Mouse (Mus musculus): ENCODE data around the gene Olfr523. TPM values are rescaled to one million over a fixed set of nuclear protein-coding genes. Genes with fewer than 3 reads are reported as not detected.
A peak's percentile ranks its signal among the peaks of the same experiment; 100 is the strongest.

Olfr523 gene
- polyA plus RNA-seq, 1 experiment from 2014 or later = not detected

- no peak overlapping the region for H3K4me3 ChIP-seq
- no peaks in the 10 kb centered on the region for H3K36me3 ChIP-seq
- 4% methylated on average over 14 of the region's 14 CpGs for WGBS
- no peak overlapping the region for H3K9ac ChIP-seq
- no peaks in the 10 kb centered on the region for H3K27me3 ChIP-seq
- no peak overlapping the region for H3K27ac ChIP-seq
- no peak for ATAC-seq (ENCODE audit: borderline replicate concordance, extremely low read depth, low FRiP score, low TSS enrichment)
- no peak overlapping the region for H3K4me2 ChIP-seq
- H3K9me3 ChIP-seq = no peaks in the 10 kb centered on the region
- H3K4me1 ChIP-seq = peaks cover 4% of the 10 kb centered on the region
Observed at GRCm38 (mm10) chr7:140141350-140141749, 31.7 kb upstream of the Olfr523 start.

- Histone ChIP-seq H3K4me3 (no peak overlapping the region), H3K27me3 (no peaks in the 10 kb centered on the region), H3K27ac (no peak overlapping the region), H3K36me3 (no peaks in the 10 kb centered on the region), H3K9ac (no peak overlapping the region), H3K9me3 (no peaks in the 10 kb centered on the region), H3K4me2 (no peak overlapping the region), H3K4me1 (no peaks in the 10 kb centered on the region)
- no peak for ATAC-seq (ENCODE audit: borderline replicate concordance, extremely low read depth, low FRiP score, low TSS enrichment)
- 67% methylated on average over 4 of the region's 4 CpGs for WGBS
Observed at GRCm38 (mm10) chr7:140144550-140144949, 28.5 kb upstream of the Olfr523 start.

DNA sequence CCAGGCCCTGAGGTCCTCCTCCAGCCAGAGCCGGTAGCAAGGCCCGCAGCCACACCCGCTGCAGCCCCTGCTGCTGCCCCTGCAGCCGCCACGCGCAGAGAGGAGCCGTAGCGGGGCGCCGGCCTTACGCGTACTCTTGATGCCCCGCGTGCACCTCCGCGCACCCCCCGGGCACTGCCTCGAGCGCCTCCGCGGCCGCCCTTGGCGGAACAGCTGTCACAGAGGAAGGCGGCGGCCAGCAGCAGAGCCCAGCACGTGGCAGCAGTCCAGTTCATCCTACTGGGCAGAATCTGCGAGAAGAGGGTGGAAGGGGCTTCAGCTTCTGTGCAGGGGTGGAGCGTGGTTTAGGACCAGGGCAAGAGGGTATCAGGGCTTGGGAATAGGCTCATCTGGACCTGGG is 19.6 kb upstream of the Olfr523 start:
- peak; percentile 39; the same call in 1 of the 2 replicates for ATAC-seq (ENCODE audit: borderline replicate concordance, extremely low read depth, low FRiP score, low TSS enrichment)

DNA sequence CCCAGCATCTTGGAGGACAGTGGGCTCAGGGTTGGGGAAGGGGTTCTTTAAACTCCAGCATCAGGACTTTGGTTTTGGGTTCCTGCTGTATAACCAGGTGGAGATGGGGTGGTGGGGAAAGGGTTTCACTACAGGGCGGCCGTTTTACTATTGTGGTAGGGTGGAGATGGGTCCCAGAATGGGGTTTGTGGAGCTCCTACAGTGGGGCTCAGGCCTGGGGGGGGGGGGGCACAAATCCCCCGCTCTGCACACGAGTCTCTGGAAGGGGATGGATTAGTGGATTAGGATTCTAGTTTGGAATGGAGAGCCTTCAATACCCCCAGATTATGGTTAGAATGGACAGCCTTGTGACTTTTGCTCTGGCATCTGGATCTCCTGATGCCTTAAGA is 19.2 kb upstream of the Olfr523 start:
- no peak for ATAC-seq (ENCODE audit: borderline replicate concordance, extremely low read depth, low FRiP score, low TSS enrichment)
- H3K4me2 ChIP-seq = peak overlapping the region; percentile 42; the same call in 1 of the 2 replicates

More for the DNA sequence above, 19.6 kb upstream of the Olfr523 start:
- Histone ChIP-seq H3K27me3 (peaks cover 44% of the 10 kb centered on the region), H3K9ac (no peak overlapping the region), H3K36me3 (no peaks in the 10 kb centered on the region), H3K27ac (no peak overlapping the region), H3K4me2 (peak overlapping the region; percentile 48), H3K4me3 (peak overlapping the region; percentile 21; the same call in 1 of the 2 replicates), H3K9me3 (no peaks in the 10 kb centered on the region), H3K4me1 (peaks cover 6% of the 10 kb centered on the region; the same call in 1 of the 2 replicates)
- WGBS = 3% methylated on average over 28 of the region's 28 CpGs

GRCm38 (mm10) chr7:140154218-140154927 is 18.6 kb upstream of the Olfr523 start, which contains the start of gene Sprn:
TSS of gene Sprn (minus strand) at chr7:140154877.
- ATAC-seq (ENCODE audit: borderline replicate concordance, extremely low read depth, low FRiP score, low TSS enrichment) = peak; percentile 25; the same call in 1 of the 2 replicates
- Histone ChIP-seq H3K27ac (no peak within 1 kb of the TSS), H3K4me1 (peaks cover 6% of the 10 kb centered on the region; the same call in 1 of the 2 replicates), H3K9me3 (no peaks in the 10 kb centered on the region), H3K4me2 (peak within 1 kb of the TSS; percentile 42), H3K27me3 (peaks cover 44% of the 10 kb centered on the region), H3K4me3 (0 out of 2 replicates have a peak within 1 kb of the TSS, but pooled peaks have one; percentile 16), H3K36me3 (no peaks in the 10 kb centered on the region), H3K9ac (no peak within 1 kb of the TSS)
- 6% methylated on average over 28 of the region's 28 CpGs for WGBS

More for the DNA sequence above, 19.2 kb upstream of the Olfr523 start:
- 42% methylated on average over 4 of the region's 4 CpGs for WGBS
- no peak overlapping the region for H3K27ac ChIP-seq
- H3K36me3 ChIP-seq = no peaks in the 10 kb centered on the region
- no peak overlapping the region for H3K9ac ChIP-seq
- peaks cover 6% of the 10 kb centered on the region; the same call in 1 of the 2 replicates for H3K4me1 ChIP-seq
- H3K9me3 ChIP-seq = no peaks in the 10 kb centered on the region
- H3K27me3 ChIP-seq = peaks cover 44% of the 10 kb centered on the region
- H3K4me3 ChIP-seq = no peak overlapping the region

GRCm38 (mm10) chr7:140160363-140160762 is 12.7 kb upstream of the Olfr523 start:
- no peak overlapping the region for H3K27ac ChIP-seq
- WGBS = 78% methylated on average over 3 of the region's 3 CpGs
- no peaks in the 10 kb centered on the region for H3K4me1 ChIP-seq
- no peaks in the 10 kb centered on the region for H3K36me3 ChIP-seq
- no peak overlapping the region for H3K4me3 ChIP-seq
- no peak overlapping the region for H3K4me2 ChIP-seq
- H3K9me3 ChIP-seq = no peaks in the 10 kb centered on the region
- ATAC-seq (ENCODE audit: borderline replicate concordance, extremely low read depth, low FRiP score, low TSS enrichment) = no peak
- H3K27me3 ChIP-seq = peaks cover 6% of the 10 kb centered on the region
- H3K9ac ChIP-seq = no peak overlapping the region

DNA sequence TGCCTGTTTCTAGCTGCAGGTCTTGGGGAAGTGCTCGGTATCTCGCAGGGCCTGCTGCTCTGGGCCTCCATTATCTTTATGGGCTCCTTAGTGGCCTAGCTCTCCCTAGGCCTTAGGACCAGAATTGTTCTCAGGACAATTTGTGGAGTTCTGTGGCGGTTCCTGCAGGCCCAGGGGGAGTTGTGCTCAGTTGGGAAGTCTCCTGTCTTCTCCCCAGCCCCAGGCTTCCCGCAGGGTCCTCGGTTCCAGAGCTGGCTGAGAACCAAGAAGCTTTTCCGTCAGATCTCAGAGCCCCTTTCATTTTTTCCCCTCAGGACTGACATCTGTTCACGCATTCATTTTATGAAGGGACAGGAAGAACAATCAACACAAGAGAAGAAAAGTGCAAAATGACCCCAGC is 8.4 kb upstream of the Olfr523 start, which contains the start of gene Olfr522:
Olfr522 (minus strand) TSS at position 101 of the 400 bp plus-strand sequence.
- Histone ChIP-seq H3K27ac (no peak within 1 kb of the TSS), H3K27me3 (no peaks in the 10 kb centered on the region), H3K4me2 (no peak within 1 kb of the TSS), H3K4me3 (no peak within 1 kb of the TSS), H3K36me3 (no peaks in the 10 kb centered on the region), H3K9ac (no peak within 1 kb of the TSS), H3K9me3 (no peaks in the 10 kb centered on the region), H3K4me1 (no peaks in the 10 kb centered on the region)
- no peak for ATAC-seq (ENCODE audit: borderline replicate concordance, extremely low read depth, low FRiP score, low TSS enrichment)
- WGBS = 67% methylated on average over 7 of the region's 7 CpGs

DNA sequence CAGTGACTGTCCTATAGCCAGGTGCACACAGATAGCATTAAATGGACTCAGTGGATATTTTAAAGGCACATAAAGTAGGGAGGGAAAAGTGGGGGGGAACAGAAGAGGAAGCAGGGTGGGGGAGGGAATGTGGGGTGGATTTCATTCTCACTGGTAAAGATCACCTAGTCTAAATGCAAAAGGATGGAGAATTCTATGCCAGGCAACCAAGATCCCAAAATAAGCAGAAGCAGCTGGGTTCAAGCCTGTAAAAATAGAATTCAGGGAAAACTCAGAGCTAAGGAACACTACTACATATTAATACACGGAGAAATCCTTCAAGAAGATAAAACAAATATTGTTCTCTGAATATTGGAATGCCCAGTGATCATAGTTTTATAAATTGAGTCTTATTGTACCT is 5.1 kb upstream of the Olfr523 start:
- Histone ChIP-seq H3K9ac (no peak overlapping the region), H3K36me3 (no peaks in the 10 kb centered on the region), H3K27me3 (no peaks in the 10 kb centered on the region), H3K4me2 (no peak overlapping the region), H3K4me1 (no peaks in the 10 kb centered on the region), H3K27ac (no peak overlapping the region), H3K9me3 (no peaks in the 10 kb centered on the region), H3K4me3 (no peak overlapping the region)
- 67% methylated on average over 1 of the region's 1 CpGs for WGBS
- ATAC-seq (ENCODE audit: borderline replicate concordance, extremely low read depth, low FRiP score, low TSS enrichment) = no peak

GRCm38 (mm10) chr7:140169386-140169785 is 3.6 kb upstream of the Olfr523 start:
- H3K27me3 ChIP-seq = no peaks in the 10 kb centered on the region
- no peaks in the 10 kb centered on the region for H3K4me1 ChIP-seq
- H3K9ac ChIP-seq = no peak overlapping the region
- H3K36me3 ChIP-seq = no peaks in the 10 kb centered on the region
- H3K27ac ChIP-seq = no peak overlapping the region
- no peak for ATAC-seq (ENCODE audit: borderline replicate concordance, extremely low read depth, low FRiP score, low TSS enrichment)
- no peak overlapping the region for H3K4me2 ChIP-seq
- 52% methylated on average over 4 of the region's 4 CpGs for WGBS
- no peak overlapping the region for H3K4me3 ChIP-seq
- no peaks in the 10 kb centered on the region for H3K9me3 ChIP-seq

DNA sequence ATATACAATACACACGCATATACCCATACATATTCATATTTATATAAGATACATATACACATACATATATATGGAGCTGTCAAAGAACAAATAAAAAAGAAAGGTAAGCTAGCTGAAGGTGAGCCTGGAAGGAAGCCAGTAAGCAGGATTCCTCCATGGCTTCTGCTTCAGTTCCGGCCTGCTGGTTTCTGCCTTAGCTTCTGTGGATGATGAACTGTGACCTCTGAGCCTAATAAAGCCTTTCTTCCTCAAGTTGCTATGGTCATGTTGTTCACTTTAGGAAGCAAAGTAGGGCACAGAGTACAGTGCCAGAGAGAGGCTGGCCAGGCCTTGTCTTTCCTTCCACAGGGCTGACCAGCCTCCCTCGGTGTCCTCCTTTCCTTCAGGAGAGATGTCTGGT is 2.2 kb upstream of the Olfr523 start:
- Histone ChIP-seq H3K4me2 (no peak overlapping the region), H3K9me3 (no peaks in the 10 kb centered on the region), H3K9ac (no peak overlapping the region), H3K27me3 (no peaks in the 10 kb centered on the region), H3K27ac (no peak overlapping the region), H3K4me1 (no peaks in the 10 kb centered on the region), H3K36me3 (no peaks in the 10 kb centered on the region), H3K4me3 (no peak overlapping the region)
- 84% methylated on average over 3 of the region's 3 CpGs for WGBS
- ATAC-seq (ENCODE audit: borderline replicate concordance, extremely low read depth, low FRiP score, low TSS enrichment) = no peak

DNA sequence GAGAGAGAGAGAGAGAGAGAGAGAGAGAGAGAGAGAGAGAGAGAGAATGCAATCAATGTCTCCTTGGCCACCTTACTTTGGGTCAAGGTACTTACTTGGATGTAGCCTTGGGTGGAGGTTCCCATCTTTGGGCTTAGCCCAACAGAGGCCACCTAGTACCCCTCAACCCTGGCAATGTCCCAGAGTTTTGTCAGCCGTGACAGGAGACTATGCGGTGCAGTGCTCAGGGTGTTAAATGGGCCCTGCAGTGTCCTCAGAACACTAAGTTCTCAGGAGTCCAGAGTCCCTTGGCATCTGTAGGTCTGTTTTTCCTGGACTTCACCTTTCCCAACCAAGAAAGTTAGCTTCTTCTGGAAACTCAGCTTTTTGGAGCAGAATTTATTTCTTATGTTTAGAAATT is 6.2 kb downstream of the Olfr523 start:
- Histone ChIP-seq H3K27me3 (no peaks in the 10 kb centered on the region), H3K36me3 (no peaks in the 10 kb centered on the region), H3K4me1 (no peaks in the 10 kb centered on the region), H3K27ac (no peak overlapping the region), H3K9me3 (no peaks in the 10 kb centered on the region), H3K9ac (no peak overlapping the region), H3K4me3 (no peak overlapping the region), H3K4me2 (no peak overlapping the region)
- WGBS = 83% methylated on average over 2 of the region's 2 CpGs
- ATAC-seq (ENCODE audit: borderline replicate concordance, extremely low read depth, low FRiP score, low TSS enrichment) = no peak

DNA sequence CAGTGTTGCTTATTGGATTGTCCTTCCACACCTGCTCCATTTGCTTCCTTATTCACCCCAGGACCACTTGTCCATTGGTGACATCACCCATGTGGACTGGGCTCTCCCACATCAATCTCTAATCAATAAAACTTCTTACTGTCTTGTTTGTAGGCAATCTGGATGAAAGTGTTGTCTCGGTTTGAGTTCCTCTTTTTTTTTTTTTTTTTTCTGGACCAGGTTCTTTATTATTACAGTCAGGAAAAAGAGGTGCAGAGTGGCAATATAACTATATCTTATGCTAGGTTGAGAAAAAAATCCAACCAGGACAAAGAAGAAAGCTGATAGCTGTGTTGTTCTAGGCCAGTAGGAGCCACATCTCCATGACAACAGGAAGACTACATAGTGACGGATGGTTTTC is 7.7 kb downstream of the Olfr523 start:
- no peak overlapping the region for H3K4me2 ChIP-seq
- no peak overlapping the region for H3K4me3 ChIP-seq
- 75% methylated on average over 2 of the region's 2 CpGs for WGBS

More for the DNA sequence above, 7.7 kb downstream of the Olfr523 start:
- H3K36me3 ChIP-seq = no peaks in the 10 kb centered on the region
- no peaks in the 10 kb centered on the region for H3K4me1 ChIP-seq
- H3K9me3 ChIP-seq = no peaks in the 10 kb centered on the region
- no peak overlapping the region for H3K27ac ChIP-seq
- no peaks in the 10 kb centered on the region for H3K27me3 ChIP-seq
- no peak overlapping the region for H3K9ac ChIP-seq
- ATAC-seq (ENCODE audit: borderline replicate concordance, extremely low read depth, low FRiP score, low TSS enrichment) = no peak
